Mouse (Mus musculus) brown adipose tissue, adult 24 weeks (tissue): ENCODE data around the gene Slc6a8. TPM values are rescaled to one million over a fixed set of nuclear protein-coding genes. Genes with fewer than 3 reads are reported as not detected.

Experiments
- H3K27ac ChIP-seq: fragments of 200-500 bp; replicated peaks from 2 replicates; pipeline ENCODE4 v1.5.1; 2012; ENCODE audit warnings: low read depth, mild to moderate bottlenecking, low read length
- H3K4me1 ChIP-seq: fragments of 200-500 bp; 2 replicates; pipeline ENCODE4 v1.6.1; 2012; ENCODE audit warnings: low read length, mixed read lengths; ENCODE audit not compliant: control insufficient read depth, insufficient read depth, insufficient read length
- H3K4me3 ChIP-seq: fragments of 200-500 bp; 2 replicates; pipeline ENCODE4 v1.5.1; 2012; ENCODE audit warnings: low read depth, mild to moderate bottlenecking, low read length, moderate library complexity; ENCODE audit not compliant: insufficient read depth
- polyA plus RNA-seq: library from polyadenylated mRNA; stranded (reverse); fragments of >200 nt; gene quantifications from 2 replicates; pipeline ENCODE4 v1.2.4, GENCODE M21; 2012; ENCODE audit not compliant: missing spikeins, insufficient read depth, insufficient read length

The Slc6a8 gene
- 15.8 and 19.4 TPM in 2 replicates for polyA plus RNA-seq

GRCm38 (mm10) chrX:73672879-73673618, at the start of gene Slc6a8:
Gene Slc6a8 (plus strand): TSS chrX:73673150.
- Histone ChIP-seq H3K4me1 (no peaks in the 10 kb centered on the region; the same call in 1 of the 2 replicates), H3K4me3 (peak within 1 kb of the TSS; percentile 80), H3K27ac (no peak within 1 kb of the TSS; the same call in none of the 2 replicates)

- H3K4me1 ChIP-seq = no peaks in the 10 kb centered on the region
- no peak overlapping the region for H3K4me3 ChIP-seq
- H3K27ac ChIP-seq = no peak overlapping the region
These were observed 46.0 kb upstream of the Slc6a8 start for GRCm38 (mm10) chrX:73626981-73627380.

- no peak overlapping the region for H3K27ac ChIP-seq
- no peak overlapping the region for H3K4me3 ChIP-seq
- H3K4me1 ChIP-seq = no peaks in the 10 kb centered on the region
These were observed 37.5 kb upstream of the Slc6a8 start for GRCm38 (mm10) chrX:73635425-73635824.

GRCm38 (mm10) chrX:73637415-73637814, 35.5 kb upstream of the Slc6a8 start:
- H3K27ac ChIP-seq = no peak overlapping the region
- peak overlapping the region; percentile 18; the same call in 1 of the 2 replicates for H3K4me3 ChIP-seq
- no peaks in the 10 kb centered on the region for H3K4me1 ChIP-seq

DNA sequence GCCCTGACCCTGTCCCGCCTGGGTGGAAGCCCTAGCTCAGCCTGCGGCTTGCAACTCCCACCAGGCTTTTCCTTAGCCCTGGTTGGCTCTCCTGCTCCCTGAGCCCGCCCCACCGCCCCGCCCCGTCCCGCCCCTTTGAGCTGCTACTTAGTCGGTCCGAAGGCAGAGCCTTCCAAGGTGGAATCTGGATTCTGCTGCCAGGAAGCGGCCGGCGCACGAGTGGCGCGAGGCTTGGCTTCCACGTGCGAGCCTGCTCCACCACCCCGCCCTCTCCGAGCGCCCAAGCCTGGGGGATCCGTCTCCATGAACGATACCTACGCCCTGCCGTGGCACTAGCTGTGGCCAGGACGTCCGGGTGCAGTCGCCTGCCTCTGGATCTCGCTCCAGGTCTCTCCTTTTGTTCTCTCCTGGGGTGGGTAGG, 33.7 kb upstream of the Slc6a8 start, which contains the start of gene Dusp9:
TSS of gene Dusp9 (plus strand) at position 165 of the 421 bp plus-strand sequence.
- H3K4me3 ChIP-seq = peak within 1 kb of the TSS; percentile 49; the same call in 1 of the 2 replicates
- no peaks in the 10 kb centered on the region for H3K4me1 ChIP-seq
- H3K27ac ChIP-seq = no peak within 1 kb of the TSS

DNA sequence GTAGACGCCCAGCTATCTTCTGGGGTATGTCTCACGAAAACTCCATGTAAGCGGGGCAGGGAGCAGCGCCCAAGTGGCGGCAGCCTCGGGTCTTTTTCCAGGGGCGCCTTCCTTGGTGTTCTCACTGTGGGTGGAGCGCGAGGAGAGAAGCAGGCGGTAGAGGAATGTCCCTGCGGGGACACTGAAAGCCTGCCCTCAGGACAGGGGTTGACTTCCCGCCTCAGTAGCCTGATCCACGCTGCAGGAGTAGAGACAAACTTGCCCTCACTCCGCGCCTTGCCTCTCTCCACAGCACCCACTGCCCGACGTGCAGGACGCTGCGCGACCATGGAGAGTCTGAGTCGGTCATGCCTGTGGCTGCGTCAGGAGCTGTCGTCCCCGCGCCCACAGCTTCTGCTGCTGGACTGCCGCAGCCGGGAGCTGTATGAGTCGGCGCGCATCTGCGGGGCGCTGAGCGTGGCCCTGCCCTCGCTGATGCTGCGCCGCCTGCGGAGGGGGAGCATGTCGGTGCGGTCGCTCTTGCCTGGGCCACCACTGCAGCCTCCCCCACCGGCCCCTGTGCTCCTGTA, 33.0 kb upstream of the Slc6a8 start:
- no peaks in the 10 kb centered on the region for H3K4me1 ChIP-seq
- H3K4me3 ChIP-seq = peak overlapping the region; percentile 49; the same call in 1 of the 2 replicates

GRCm38 (mm10) chrX:73645121-73645520, 27.8 kb upstream of the Slc6a8 start:
- Histone ChIP-seq H3K27ac (no peak overlapping the region), H3K4me1 (no peaks in the 10 kb centered on the region), H3K4me3 (no peak overlapping the region)

More for the DNA sequence above, 33.0 kb upstream of the Slc6a8 start:
- no peak overlapping the region for H3K27ac ChIP-seq

- Histone ChIP-seq H3K4me3 (no peak overlapping the region), H3K27ac (no peak overlapping the region), H3K4me1 (no peaks in the 10 kb centered on the region)
These were observed 22.1 kb upstream of the Slc6a8 start for GRCm38 (mm10) chrX:73650869-73651268.

DNA sequence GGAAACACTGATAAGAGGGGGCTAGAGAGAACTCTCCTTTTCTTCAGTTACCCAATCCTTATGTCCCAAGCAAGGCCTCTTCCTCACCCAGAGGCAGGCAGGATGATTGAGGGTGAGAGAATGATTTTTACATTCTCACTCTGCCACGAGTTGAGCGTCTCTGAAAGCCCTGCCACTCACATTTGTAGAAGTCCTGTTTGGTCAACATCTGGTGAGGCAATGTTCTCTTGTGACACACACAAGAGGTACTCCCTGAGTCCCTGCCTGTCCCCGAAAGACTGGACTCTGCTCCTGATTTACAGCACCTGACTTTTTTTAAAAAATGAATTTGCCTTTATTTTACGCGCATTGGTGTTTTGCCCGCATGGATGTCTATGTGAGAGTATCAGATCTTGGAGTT, 19.6 kb upstream of the Slc6a8 start:
- no peaks in the 10 kb centered on the region for H3K4me1 ChIP-seq
- H3K27ac ChIP-seq = no peak overlapping the region
- no peak overlapping the region for H3K4me3 ChIP-seq

- no peak overlapping the region for H3K4me3 ChIP-seq
- no peaks in the 10 kb centered on the region for H3K4me1 ChIP-seq
- H3K27ac ChIP-seq = no peak overlapping the region
These were observed 18.8 kb upstream of the Slc6a8 start for GRCm38 (mm10) chrX:73654177-73654576.

DNA sequence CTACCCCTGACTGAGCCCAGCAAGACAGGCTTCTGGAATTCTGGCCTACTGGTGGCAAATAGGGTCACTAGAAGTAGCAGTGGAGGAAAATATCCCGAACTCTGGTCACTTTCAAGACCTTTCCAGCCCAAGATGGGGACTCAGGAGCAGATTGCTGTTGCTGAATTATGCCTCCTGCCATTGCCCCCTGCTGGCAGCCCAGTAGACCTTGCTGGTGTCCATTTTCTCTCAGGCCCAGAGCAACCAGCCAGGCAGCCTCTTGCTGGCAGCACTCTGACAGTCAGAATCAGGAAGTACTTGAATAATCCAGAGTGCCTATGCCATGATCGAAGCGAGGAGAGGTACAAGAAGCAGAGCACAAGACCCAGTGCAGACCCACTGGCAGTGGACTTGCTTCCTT, 17.4 kb upstream of the Slc6a8 start:
- Histone ChIP-seq H3K4me3 (no peak overlapping the region), H3K27ac (no peak overlapping the region), H3K4me1 (no peaks in the 10 kb centered on the region)

- Histone ChIP-seq H3K4me1 (no peaks in the 10 kb centered on the region), H3K4me3 (no peak overlapping the region), H3K27ac (no peak overlapping the region)
These were observed 14.6 kb upstream of the Slc6a8 start for GRCm38 (mm10) chrX:73658391-73658790.

- H3K27ac ChIP-seq = no peak overlapping the region
These were observed 13.9 kb upstream of the Slc6a8 start for GRCm38 (mm10) chrX:73658936-73659574.

GRCm38 (mm10) chrX:73659575-73660283, 13.2 kb upstream of the Slc6a8 start, which contains the start of gene Pnck:
Gene Pnck (minus strand): TSS chrX:73660117.
- Histone ChIP-seq H3K4me3 (peak within 1 kb of the TSS; percentile 44), H3K27ac (no peak within 1 kb of the TSS), H3K4me1 (no peaks in the 10 kb centered on the region)

More at GRCm38 (mm10) chrX:73658936-73659574, 13.9 kb upstream of the Slc6a8 start:
- Histone ChIP-seq H3K4me1 (no peaks in the 10 kb centered on the region), H3K4me3 (no peak overlapping the region)

GRCm38 (mm10) chrX:73660284-73660665, 12.7 kb upstream of the Slc6a8 start:
- H3K4me1 ChIP-seq = no peaks in the 10 kb centered on the region
- peak overlapping the region; percentile 44 for H3K4me3 ChIP-seq
- no peak overlapping the region for H3K27ac ChIP-seq
